Mouse (Mus musculus) CD4-positive, CD25-positive, alpha-beta regulatory T cell, adult 4 months (primary cell): ENCODE results near the gene Acnat2. TPM values are rescaled to one million over a fixed set of nuclear protein-coding genes. Genes with fewer than 3 reads are reported as not detected.
"Not testable (repeated sequence)": the region's sequence is repeated elsewhere in the genome, so short reads cannot be mapped to it uniquely, and the experiment has no call there.

ENCODE experiments used
- ATAC-seq: one replicate; pipeline ENCODE4 v1.8.0; 2017
- polyA plus RNA-seq, 2 experiments: library from polyadenylated mRNA; unstranded; fragments of 100-300 nt; shearing (Covaris generic); gene quantifications; one replicate each; pipeline ENCODE4 v1.2.1; 2017

Acnat2 gene
- not detected for polyA plus RNA-seq

GRCm38 (mm10) chr4:49407957-49408356, at the start of gene Acnat2:
Acnat2 (minus strand) TSS chr4:49408151.
- not testable (repeated sequence) for ATAC-seq

DNA sequence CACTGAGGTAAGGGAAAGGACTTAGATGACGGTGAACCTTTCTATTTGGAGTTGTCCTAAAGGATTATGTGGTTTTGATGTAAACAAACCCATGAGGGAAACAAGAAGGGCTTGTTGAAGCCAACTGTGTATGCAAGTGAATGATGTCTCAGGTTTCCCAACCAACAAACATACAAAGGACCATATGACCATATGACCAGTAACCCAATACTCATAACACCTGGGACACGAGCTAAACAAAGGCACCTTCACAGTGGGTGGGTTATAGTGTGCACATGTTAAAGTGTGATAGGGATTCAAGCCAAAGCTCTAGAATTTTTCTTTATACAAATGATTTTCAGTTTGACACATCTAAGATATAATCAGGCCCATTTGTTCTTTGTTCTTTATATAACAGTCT, 48.2 kb upstream of the Acnat2 start:
- ATAC-seq, result no peak

DNA sequence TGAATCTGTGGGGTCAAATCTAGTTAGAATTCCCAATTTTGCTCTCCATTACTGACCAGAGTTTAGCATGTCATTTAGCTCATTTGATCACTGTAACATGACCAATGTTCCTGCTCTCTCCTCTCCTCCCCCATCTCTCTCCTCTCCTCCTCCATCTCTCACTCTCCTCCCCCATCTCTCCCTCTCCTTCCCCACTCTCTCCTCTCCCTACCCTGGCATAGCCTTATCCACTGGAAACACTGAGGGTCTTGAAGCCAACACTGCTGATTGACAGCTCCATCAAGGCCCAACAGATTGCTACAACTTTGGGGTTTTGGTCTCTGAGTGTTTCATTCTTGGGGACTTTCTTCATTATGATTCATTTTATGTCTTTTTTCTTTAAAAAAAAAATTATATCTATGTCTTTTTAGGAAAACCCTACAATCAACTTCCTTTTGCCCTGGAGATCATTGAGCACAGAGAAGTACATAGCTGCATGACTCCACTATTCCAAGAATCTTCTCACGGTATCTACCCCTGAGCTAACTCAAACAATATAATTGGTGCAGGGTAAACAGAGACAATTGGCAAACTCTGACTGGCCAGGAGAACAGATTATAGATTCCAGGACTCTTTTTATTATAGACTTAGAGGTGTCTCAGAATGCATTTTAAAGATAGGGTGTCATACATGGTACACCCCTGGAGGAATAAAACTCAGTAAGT, 44.0 kb upstream of the Acnat2 start:
- ATAC-seq, result no peak

DNA sequence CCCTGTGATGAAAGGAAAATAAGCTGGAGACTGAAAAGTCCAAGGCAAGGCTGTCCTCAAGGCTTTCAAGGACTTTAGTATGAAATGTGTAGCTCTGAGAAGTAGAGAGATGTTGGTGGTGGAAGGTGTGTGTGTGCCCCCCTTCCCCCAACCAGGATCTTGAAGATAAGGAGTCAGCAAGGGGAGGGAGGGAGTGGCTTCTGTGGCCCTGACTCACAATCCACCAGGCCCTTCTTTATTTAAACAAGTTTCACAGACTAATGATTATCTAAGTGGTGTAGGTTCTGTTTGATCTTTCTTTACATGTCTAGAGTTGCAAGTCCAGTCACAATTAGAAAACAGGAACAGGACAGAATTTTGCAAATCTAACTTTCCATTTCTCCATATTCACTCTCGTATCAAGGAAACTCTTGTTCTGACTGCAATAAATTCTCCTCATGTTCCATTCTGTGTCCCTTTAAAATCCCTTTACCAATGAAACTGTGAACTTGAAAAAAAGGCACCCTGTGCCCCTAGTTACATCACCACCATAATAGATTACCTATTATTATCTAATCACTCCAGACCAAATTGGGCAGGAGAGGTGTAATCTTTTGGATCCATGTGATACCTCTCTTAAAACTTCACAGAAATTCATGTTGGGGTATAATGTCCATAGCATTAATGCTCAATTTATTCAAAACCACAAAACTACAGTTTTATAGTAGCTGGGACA, 43.3 kb upstream of the Acnat2 start:
- not testable (repeated sequence) for ATAC-seq

DNA sequence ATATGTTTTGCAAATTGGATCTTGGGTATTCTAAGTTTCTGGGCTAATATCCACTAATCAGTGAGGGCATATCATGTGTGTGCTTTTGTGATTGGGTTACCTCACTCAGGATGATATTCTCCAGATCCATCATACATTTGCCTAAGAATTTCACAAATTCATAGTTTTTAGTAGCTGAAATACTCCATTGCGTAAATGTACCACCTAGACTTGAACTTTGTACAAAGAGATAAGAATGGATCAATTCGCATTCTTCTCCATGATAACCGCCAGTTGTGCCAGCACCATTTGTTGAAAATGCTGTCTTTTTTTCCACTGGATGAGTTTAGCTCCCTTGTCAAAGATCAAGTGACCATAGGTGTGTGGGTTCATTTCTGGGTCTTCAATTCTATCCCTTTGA, 29.0 kb upstream of the Acnat2 start:
- ATAC-seq, result not testable (repeated sequence)

DNA sequence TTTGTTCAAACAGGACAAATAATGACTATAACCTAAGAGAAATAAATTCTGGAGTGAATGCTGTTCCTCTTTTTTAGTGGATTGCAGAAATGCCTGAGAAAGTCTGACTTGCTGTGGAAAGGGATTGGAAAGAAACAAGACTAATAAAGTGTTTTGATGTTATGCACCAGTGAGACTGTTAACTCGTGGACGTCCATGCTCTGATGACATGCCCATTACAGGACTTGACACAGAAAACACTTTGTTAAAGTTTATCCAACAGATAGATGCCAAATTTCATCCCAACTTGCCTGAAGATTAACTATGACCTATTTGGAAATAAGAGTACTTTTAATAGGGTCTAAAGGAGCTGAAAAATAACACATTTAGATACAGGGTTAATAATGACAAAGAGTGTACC, 2.2 kb upstream of the Acnat2 start:
- not testable (repeated sequence) for ATAC-seq

- ATAC-seq, result no peak
These were observed 21.1 kb downstream of the Acnat2 start for GRCm38 (mm10) chr4:49386873-49387272.

GRCm38 (mm10) chr4:49383576-49384318, 24.2 kb downstream of the Acnat2 start:
- not testable (repeated sequence) for ATAC-seq

DNA sequence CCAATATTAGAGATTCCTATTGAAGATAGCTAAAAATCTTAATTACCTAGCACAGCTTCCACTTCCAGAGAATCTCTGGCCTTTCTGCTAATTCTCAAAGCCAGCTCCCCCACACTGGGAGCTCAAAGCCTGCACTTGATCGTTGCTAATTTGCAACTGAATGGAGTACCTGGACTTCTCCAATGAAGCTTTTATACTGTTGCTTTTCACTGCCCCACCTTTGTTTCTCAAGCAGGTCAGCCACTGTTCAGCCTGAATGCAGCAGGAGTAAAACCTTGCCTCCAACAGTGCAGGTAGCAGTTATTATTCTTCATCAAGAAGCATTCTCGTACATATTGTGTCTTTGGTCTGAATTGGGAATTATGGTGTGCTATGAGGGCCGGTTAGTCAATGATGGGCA, 39.9 kb downstream of the Acnat2 start:
- not testable (repeated sequence) for ATAC-seq

GRCm38 (mm10) chr4:49357097-49357496, 50.9 kb downstream of the Acnat2 start:
- no peak for ATAC-seq

GRCm38 (mm10) chr4:49350470-49350869, 57.5 kb downstream of the Acnat2 start:
- ATAC-seq, result no peak

GRCm38 (mm10) chr4:49348677-49349076, 59.3 kb downstream of the Acnat2 start:
- no peak for ATAC-seq

GRCm38 (mm10) chr4:49348001-49348400, 60.0 kb downstream of the Acnat2 start:
- not testable (repeated sequence) for ATAC-seq

DNA sequence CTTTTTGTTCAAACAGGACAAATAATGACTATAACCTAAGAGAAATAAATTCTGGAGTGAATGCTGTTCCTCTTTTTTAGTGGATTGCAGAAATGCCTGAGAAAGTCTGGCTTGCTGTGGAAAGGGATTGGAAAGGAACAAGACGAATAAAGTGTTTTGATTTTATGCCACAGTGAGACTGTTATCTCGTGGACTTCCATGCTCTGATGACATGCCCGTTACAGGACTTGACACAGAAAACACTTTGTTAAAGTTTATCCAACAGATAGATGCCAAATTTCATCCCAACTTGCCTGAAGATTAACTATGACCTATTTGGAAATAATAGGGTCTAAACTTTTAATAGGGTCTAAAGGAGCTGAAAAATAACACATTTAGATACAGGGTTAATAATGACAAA, 67.9 kb downstream of the Acnat2 start:
- ATAC-seq, result not testable (repeated sequence)

- not testable (repeated sequence) for ATAC-seq
These were observed 70.0 kb downstream of the Acnat2 start for GRCm38 (mm10) chr4:49337949-49338348.

Other genes starting within 250 kb of the Acnat2 start
- not detected for gene Acnat1, start 65.8 kb upstream of the Acnat2 start, polyA plus RNA-seq
- gene Baat, start 98.4 kb upstream of the Acnat2 start, polyA plus RNA-seq, result not detected
- 10 to 100 TPM; 33.8 to 39.9 TPM for gene Mrpl50, start 112.9 kb upstream of the Acnat2 start, polyA plus RNA-seq
- gene Zfp189, start 113.0 kb upstream of the Acnat2 start, polyA plus RNA-seq, result 1 to 10 TPM; 3.3 to 4.0 TPM
- gene Aldob, start 141.4 kb upstream of the Acnat2 start, polyA plus RNA-seq, result not detected
- gene Tmem246, start 189.7 kb upstream of the Acnat2 start, polyA plus RNA-seq, result not detected
- 10 to 100 TPM; 52.4 to 62.4 TPM for gene Rnf20, start 223.9 kb upstream of the Acnat2 start, polyA plus RNA-seq